Mouse (Mus musculus): ENCODE results near the gene 4930572O03Rik. TPM values are rescaled to one million over a fixed set of nuclear protein-coding genes. Genes with fewer than 3 reads are reported as not detected.
"Not testable (repeated sequence)": the region's sequence is repeated elsewhere in the genome, so short reads cannot be mapped to it uniquely, and the experiment has no call there.

Gene 4930572O03Rik
- polyA plus RNA-seq, 1 experiment from 2014 or later: not detected

DNA sequence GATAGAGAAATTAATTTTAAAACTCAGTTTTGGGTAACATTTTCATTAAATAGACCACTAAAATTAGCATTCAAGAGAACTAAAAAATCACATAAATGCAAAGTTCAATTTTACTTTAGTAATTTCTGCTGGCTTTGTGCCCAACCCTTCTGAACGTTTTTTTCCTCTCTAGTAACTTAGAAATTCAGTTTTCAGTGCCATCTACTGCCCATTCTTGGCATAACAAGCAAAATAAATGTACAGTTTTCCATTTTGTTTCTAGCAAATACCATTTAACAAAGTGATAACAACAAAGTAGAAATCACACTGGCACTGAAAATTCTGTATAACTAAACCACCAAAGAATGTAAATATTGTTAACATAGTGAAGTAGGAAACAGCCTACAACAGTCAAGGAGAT is 46.2 kb downstream of the 4930572O03Rik start:
- H3K4me3 ChIP-seq; H3K27me3 ChIP-seq (replicated peaks); H3K9ac ChIP-seq; ATAC-seq (ENCODE audit: insufficient number of reproducible peaks, low FRiP score); H3K9me3 ChIP-seq (replicated peaks); H3K4me1 ChIP-seq (replicated peaks); H3K4me2 ChIP-seq; H3K36me3 ChIP-seq; H3K27ac ChIP-seq (ENCODE audit: poor library complexity, severe bottlenecking): not testable (repeated sequence)
- WGBS: 5% methylated on average over 1 of the region's 1 CpGs

DNA sequence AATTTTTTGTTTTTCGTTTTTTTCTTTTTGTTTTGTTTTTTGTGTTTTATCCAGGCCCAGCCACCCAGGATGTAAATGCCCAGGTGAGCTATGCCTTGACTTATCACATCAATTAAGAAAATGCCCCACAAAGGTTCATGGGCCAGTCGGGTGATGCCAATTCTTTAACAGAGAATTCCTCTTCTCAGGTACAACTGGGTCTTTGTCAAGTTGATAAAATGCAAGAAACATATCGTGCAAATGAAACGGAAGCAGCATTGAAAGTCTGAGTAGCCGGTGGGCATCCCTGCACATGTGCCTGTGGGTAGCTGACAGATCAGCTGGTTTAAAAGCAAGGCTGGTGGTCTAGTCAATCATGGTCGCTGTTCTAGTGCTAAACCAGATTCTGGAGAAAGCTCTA is 50.2 kb downstream of the 4930572O03Rik start:
- not testable (repeated sequence) for H3K27me3 ChIP-seq (replicated peaks); H3K4me1 ChIP-seq (replicated peaks); H3K4me2 ChIP-seq; H3K36me3 ChIP-seq; H3K4me3 ChIP-seq; H3K27ac ChIP-seq (ENCODE audit: poor library complexity, severe bottlenecking); H3K9ac ChIP-seq
- H3K9me3 ChIP-seq (replicated peaks): peaks cover 14% of the 10 kb centered on the region
- 56% methylated on average over 6 of the region's 6 CpGs for WGBS
- ATAC-seq (ENCODE audit: insufficient number of reproducible peaks, low FRiP score): peak; percentile 80

DNA sequence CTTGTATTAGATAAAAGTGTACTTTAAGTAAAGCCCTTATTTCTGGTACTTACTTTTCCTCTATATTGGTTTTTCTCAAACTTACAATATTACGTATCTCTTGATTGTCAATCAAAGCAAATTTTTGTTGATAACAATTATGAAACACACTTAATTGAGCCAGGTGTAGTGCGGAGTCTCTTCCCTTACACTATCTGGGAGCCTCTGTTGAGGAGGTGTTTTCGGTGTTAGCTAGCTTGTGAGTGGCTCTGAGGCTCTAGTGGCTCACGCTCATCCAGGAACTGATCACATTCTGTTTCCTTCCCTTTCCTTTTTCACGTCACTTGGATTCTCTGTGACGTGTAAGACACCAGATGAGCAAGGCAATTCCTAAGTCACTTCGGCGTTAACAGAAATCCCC is 53.3 kb downstream of the 4930572O03Rik start:
- peaks cover 14% of the 10 kb centered on the region for H3K9me3 ChIP-seq (replicated peaks)
- not testable (repeated sequence) for H3K4me1 ChIP-seq (replicated peaks); ATAC-seq (ENCODE audit: insufficient number of reproducible peaks, low FRiP score); H3K36me3 ChIP-seq; H3K27me3 ChIP-seq (replicated peaks); H3K4me3 ChIP-seq; H3K9ac ChIP-seq; H3K4me2 ChIP-seq; H3K27ac ChIP-seq (ENCODE audit: poor library complexity, severe bottlenecking)
- WGBS: 68% methylated on average over 8 of the region's 8 CpGs

DNA sequence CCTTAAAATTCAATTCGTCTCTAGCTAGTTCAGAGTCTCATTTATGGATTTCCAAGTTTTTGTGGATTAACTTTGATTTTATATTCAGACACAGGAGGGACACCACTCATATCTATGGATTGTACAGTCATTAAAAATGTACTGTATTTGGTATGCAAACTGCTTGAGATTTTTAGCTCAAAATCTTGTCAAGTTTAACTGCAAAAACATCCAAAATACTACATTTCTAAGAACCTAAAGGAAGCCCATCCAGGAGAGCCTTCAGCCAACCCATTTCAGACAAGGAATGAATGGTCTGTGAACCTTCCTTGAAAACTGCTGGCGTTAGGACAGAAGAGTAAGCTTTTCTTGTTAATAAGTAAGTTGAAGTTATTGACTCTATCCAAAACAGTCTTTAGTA is 53.9 kb downstream of the 4930572O03Rik start:
- not testable (repeated sequence) for ATAC-seq (ENCODE audit: insufficient number of reproducible peaks, low FRiP score); H3K36me3 ChIP-seq; H3K9ac ChIP-seq; H3K4me3 ChIP-seq; H3K4me1 ChIP-seq (replicated peaks); H3K4me2 ChIP-seq; H3K27me3 ChIP-seq (replicated peaks); H3K27ac ChIP-seq (ENCODE audit: poor library complexity, severe bottlenecking)
- 58% methylated on average over 2 of the region's 2 CpGs for WGBS
- peaks cover 14% of the 10 kb centered on the region for H3K9me3 ChIP-seq (replicated peaks)

GRCm38 (mm10) chr5:15602424-15602947 is 54.4 kb downstream of the 4930572O03Rik start:
- not testable (repeated sequence) for H3K4me2 ChIP-seq; H3K4me1 ChIP-seq (replicated peaks); H3K27me3 ChIP-seq (replicated peaks); H3K9ac ChIP-seq; H3K4me3 ChIP-seq; H3K36me3 ChIP-seq; H3K27ac ChIP-seq (ENCODE audit: poor library complexity, severe bottlenecking)
- H3K9me3 ChIP-seq (replicated peaks): peaks cover 14% of the 10 kb centered on the region
- 50% methylated on average over 3 of the region's 3 CpGs for WGBS
- ATAC-seq (ENCODE audit: insufficient number of reproducible peaks, low FRiP score): 0 out of 2 replicates have a peak, but pooled peaks have one; percentile 43

Other genes starting within 250 kb of the 4930572O03Rik start
- gene Gm21149, start 180.5 kb downstream of the 4930572O03Rik start, polyA plus RNA-seq (2016; fragmentation: Nextera tagmentation; extraction: Ambion mirVana): 0.29 and 0.69 TPM in 2 replicates
- gene Gm21190, start 127.8 kb downstream of the 4930572O03Rik start, polyA plus RNA-seq (2016; fragmentation: Nextera tagmentation; extraction: Ambion mirVana): not detected in 2 replicates
- 0.47 TPM in 1 of 2 replicates, not detected in the other for gene Gm21083, start 79.7 kb downstream of the 4930572O03Rik start, polyA plus RNA-seq (2016; fragmentation: Nextera tagmentation; extraction: Ambion mirVana)
- 0.50 TPM in 1 of 2 replicates, not detected in the other for gene Speer4d, start 38.0 kb downstream of the 4930572O03Rik start, polyA plus RNA-seq (2016; fragmentation: Nextera tagmentation; extraction: Ambion mirVana)
- not detected in 2 replicates for gene Speer4c, start 57.2 kb upstream of the 4930572O03Rik start, polyA plus RNA-seq (2016; fragmentation: Nextera tagmentation; extraction: Ambion mirVana)

Data from heart, embryonic 12.5 days (tissue).